Mouse (Mus musculus) stomach, postnatal 0 days (tissue): ENCODE results near the gene Aldh1a7. TPM values are rescaled to one million over a fixed set of nuclear protein-coding genes. Genes with fewer than 3 reads are reported as not detected.

Experiments used
- ATAC-seq: fragments of 200-750 bp; cut with Nextera tagmentation; 2 replicates; pipeline ENCODE4 v1.8.0; 2017; ENCODE audit not compliant: low FRiP score, low TSS enrichment
- DNase-seq: peaks from one replicate; pipeline ENCODE4 v3.0.0-alpha.2; 2016; ENCODE audit warnings: low spot score
- H3K27ac ChIP-seq: fragments of 300-500 bp; sonication (generic); replicated peaks from 2 replicates; pipeline ENCODE4 v1.5.1; 2014; ENCODE audit warnings: mild to moderate bottlenecking, control low read depth
- H3K27me3 ChIP-seq: fragments of 300-500 bp; sonication (generic); 2 replicates; pipeline ENCODE4 v1.6.1; 2014; ENCODE audit warnings: low read length; ENCODE audit not compliant: control insufficient read depth, insufficient read depth
- H3K36me3 ChIP-seq: fragments of 300-500 bp; sonication (generic); 2 replicates; pipeline ENCODE4 v1.6.1; 2014; ENCODE audit warnings: low read length, mixed read lengths; ENCODE audit not compliant: control insufficient read depth, insufficient read depth
- H3K4me1 ChIP-seq: fragments of 300-500 bp; sonication (generic); replicated peaks from 2 replicates; pipeline ENCODE4 v1.6.1; 2014; ENCODE audit warnings: antibody characterized with exemption; ENCODE audit not compliant: control insufficient read depth, insufficient read depth
- H3K4me2 ChIP-seq: fragments of 300-500 bp; sonication (generic); replicated peaks from 2 replicates; pipeline ENCODE4 v1.6.1; 2014; ENCODE audit warnings: low read depth, mild to moderate bottlenecking, control low read depth, moderate library complexity
- H3K4me3 ChIP-seq: fragments of 300-500 bp; sonication (generic); 2 replicates; pipeline ENCODE4 v1.5.1; 2014; ENCODE audit warnings: low read depth, low read length, control low read depth
- H3K9ac ChIP-seq: fragments of 300-500 bp; sonication (generic); 2 replicates; pipeline ENCODE4 v1.6.1; 2014; ENCODE audit warnings: mild to moderate bottlenecking, low read length, control low read depth, mixed read lengths
- H3K9me3 ChIP-seq: fragments of 300-500 bp; sonication (generic); 2 replicates; pipeline ENCODE4 v1.6.1; 2016; ENCODE audit warnings: low read length; ENCODE audit not compliant: control insufficient read depth
- CTCF ChIP-seq: IDR thresholded peaks from 2 replicates; pipeline ENCODE4 v1.5.1; 2016; ENCODE audit warnings: antibody characterized with exemption, low read depth, mild to moderate bottlenecking, moderate library complexity
- EP300 ChIP-seq: optimal IDR thresholded peaks from 2 replicates; pipeline ENCODE3; 2016; ENCODE audit warnings: antibody characterized with exemption
- WGBS: fragments of 180-500 bp; shearing (Covaris S2); extraction: QIAGEN DNeasy Blood & Tissue Kit; methylation state at CpG from one replicate; pipeline ENCODE4 v1.1.7; 2014; 5-methylcytosine and 5-hydroxymethylcytosine counted together
- polyA plus RNA-seq: library from polyadenylated mRNA; unstranded; fragments of >200 nt; fragmentation: Nextera tagmentation; extraction: Ambion mirVana; gene quantifications from 2 replicates; pipeline ENCODE4 v1.2.1, GENCODE M21; 2015

Gene Aldh1a7
- polyA plus RNA-seq, 1 experiment from 2014 or later = 118 TPM

DNA sequence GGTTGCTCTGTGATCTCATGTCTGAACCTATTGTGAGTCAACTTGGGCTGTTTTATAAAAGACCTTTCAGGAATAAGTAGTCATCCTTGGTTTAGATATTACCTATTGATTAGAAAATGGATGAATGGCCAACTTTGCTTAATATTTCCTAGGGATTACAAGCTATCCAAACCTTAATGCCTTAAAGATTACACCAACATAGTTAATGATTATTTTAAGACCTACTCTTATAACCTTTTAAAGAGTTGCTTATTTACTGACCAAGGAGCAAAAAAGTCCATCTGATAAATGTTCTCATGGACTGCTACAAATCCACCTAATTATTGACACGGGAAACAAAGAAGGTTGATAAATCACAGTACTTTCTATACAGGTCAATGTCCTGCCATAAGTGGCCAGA is 17.3 kb upstream of the Aldh1a7 start:
- Histone ChIP-seq H3K36me3 (no peaks in the 10 kb centered on the region), H3K4me2 (no peak overlapping the region), H3K4me3 (no peak overlapping the region), H3K27ac (no peak overlapping the region), H3K9ac (no peak overlapping the region), H3K27me3 (no peaks in the 10 kb centered on the region), H3K9me3 (no peaks in the 10 kb centered on the region), H3K4me1 (no peaks in the 10 kb centered on the region)
- 67% methylated on average over 1 of the region's 1 CpGs for WGBS
- TF ChIP-seq CTCF (no peak), EP300 (no peak)
- DNase-seq (no peak), ATAC-seq (no peak)

DNA sequence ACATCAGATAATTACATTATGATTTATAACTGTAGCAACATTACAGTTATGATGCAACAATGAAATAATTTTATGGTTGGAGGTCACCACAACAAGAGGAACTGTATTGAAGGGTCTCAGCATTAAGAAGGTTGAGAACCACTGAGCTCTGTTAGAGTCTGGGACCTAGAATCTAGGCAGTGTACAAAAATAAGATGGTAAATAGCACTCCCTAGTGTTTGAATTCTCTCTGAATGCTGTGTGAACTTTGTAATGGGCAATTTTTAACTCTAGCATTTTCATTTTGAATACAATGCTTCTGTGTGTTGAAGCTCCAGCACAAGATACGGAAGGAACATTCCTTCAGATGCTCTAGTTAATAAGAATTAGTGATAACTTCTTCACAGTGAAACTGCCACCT is 916 bp upstream of the Aldh1a7 start:
- no peaks in the 10 kb centered on the region for H3K9me3 ChIP-seq
- no peak overlapping the region for H3K4me2 ChIP-seq
- DNase-seq = no peak
- H3K4me1 ChIP-seq = no peaks in the 10 kb centered on the region
- no peak overlapping the region for H3K9ac ChIP-seq
- no peaks in the 10 kb centered on the region for H3K27me3 ChIP-seq
- TF ChIP-seq CTCF = peak; percentile 64
- no peak for TF ChIP-seq EP300
- H3K4me3 ChIP-seq = no peak overlapping the region
- no peaks in the 10 kb centered on the region for H3K36me3 ChIP-seq
- 91% methylated on average over 1 of the region's 1 CpGs for WGBS
- H3K27ac ChIP-seq = no peak overlapping the region
- no peak for ATAC-seq

DNA sequence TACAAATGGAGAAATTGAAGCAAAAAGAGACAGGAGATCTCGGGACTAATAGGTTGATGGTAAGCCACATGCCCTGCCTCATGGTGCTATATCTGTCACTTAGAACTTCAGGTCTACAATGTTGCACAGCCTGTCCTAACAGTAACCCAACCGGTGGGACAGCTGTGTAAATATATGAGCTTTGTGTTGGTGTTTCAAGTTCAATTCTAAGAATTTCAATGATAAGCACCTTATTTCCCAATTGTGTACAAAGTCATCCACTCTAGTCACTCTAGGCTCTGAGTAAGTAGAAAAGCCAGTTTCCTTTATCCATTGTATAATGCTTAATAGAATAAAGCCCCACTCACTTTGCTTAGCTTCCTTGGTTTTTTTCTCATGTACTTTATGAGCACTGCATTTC is 4.4 kb downstream of the Aldh1a7 start:
- ATAC-seq (peak; percentile 90), DNase-seq (peak; percentile 53)
- Histone ChIP-seq H3K4me3 (no peak overlapping the region), H3K9me3 (no peaks in the 10 kb centered on the region), H3K4me2 (peak overlapping the region; percentile 15; the same call in 1 of the 2 replicates), H3K4me1 (no peaks in the 10 kb centered on the region), H3K27ac (peak overlapping the region; percentile 31), H3K36me3 (no peaks in the 10 kb centered on the region), H3K27me3 (no peaks in the 10 kb centered on the region), H3K9ac (no peak overlapping the region)
- 54% methylated on average over 2 of the region's 2 CpGs for WGBS
- no peak for TF ChIP-seq CTCF
- TF ChIP-seq EP300 = peak; percentile 92

DNA sequence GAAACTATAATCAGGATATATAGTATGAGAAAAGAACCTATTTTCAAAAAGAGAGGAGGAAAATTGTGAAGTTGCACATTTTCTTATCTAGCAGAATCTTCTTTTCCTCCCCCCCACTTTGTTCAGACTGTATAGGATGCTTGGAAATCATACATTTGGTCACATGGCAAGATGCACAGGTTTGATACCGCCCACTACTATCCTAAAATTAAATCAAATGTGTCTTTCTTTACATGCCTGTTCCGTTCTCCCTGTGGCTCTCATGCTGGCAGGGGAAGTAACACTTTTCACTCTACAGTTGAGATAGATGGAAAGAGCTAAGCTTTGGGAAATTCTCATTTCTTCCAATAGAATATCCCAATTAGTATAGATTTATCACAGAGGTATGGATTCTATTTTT is 7.1 kb downstream of the Aldh1a7 start:
- Histone ChIP-seq H3K36me3 (no peaks in the 10 kb centered on the region), H3K4me1 (no peaks in the 10 kb centered on the region), H3K4me3 (no peak overlapping the region), H3K27ac (no peak overlapping the region), H3K27me3 (no peaks in the 10 kb centered on the region), H3K9me3 (no peaks in the 10 kb centered on the region), H3K9ac (no peak overlapping the region), H3K4me2 (no peak overlapping the region)
- WGBS = 82% methylated on average over 2 of the region's 2 CpGs
- no peak for TF ChIP-seq CTCF
- TF ChIP-seq EP300 = no peak
- DNase-seq (no peak), ATAC-seq (no peak)

DNA sequence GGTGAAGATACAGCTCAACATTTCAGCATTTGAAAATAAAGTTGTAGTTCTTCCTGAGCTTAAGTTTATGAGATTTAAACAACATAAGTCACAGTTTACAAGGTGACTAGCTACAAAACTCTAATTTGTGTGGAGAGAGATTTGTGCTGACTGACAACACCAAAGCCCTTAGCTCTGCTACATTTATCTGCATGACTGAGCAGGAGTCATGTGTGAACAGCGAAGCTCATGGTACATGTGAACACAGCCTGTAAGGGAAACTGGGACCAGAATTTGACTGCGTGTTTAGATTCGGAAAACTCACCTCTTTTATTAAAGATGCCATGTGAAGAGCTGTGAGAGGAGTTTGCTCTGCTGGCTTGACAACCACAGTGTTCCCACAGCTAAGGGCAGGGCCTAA is 11.7 kb downstream of the Aldh1a7 start:
- ATAC-seq (no peak), DNase-seq (no peak)
- Histone ChIP-seq H3K36me3 (no peaks in the 10 kb centered on the region), H3K4me1 (no peaks in the 10 kb centered on the region), H3K9me3 (no peaks in the 10 kb centered on the region), H3K9ac (no peak overlapping the region), H3K4me3 (no peak overlapping the region), H3K4me2 (no peak overlapping the region), H3K27ac (no peak overlapping the region), H3K27me3 (no peaks in the 10 kb centered on the region)
- TF ChIP-seq EP300 = no peak
- no peak for TF ChIP-seq CTCF
- whole genome bisulfite sequencing = 95% methylated on average over 3 of the region's 3 CpGs

DNA sequence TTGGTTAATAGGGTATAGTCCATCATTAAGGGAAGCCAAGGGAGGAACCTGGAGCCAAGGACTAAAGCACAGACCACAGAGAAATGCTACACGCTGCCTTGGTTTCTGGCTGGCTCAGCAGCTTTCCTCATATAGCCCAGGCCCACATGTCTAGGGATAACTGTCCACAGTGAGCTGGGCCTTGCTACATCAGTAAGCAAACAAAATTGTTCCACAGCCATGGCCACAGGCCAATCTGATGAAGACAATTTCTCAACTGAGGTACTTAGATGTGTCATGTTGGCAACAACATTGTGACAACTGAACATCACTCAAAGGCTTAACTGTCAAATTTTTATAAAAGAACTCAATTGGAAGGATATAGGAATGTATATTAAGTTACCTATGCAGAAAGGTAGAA is 12.3 kb downstream of the Aldh1a7 start:
- TF ChIP-seq EP300 (no peak), CTCF (no peak)

More for the DNA sequence above, 12.3 kb downstream of the Aldh1a7 start:
- Histone ChIP-seq H3K27me3 (no peaks in the 10 kb centered on the region), H3K36me3 (no peaks in the 10 kb centered on the region), H3K4me3 (no peak overlapping the region), H3K4me2 (no peak overlapping the region), H3K9me3 (no peaks in the 10 kb centered on the region), H3K9ac (no peak overlapping the region), H3K27ac (no peak overlapping the region), H3K4me1 (no peaks in the 10 kb centered on the region)
- WGBS = 80% methylated on average over 1 of the region's 1 CpGs
- no peak for ATAC-seq
- DNase-seq = no peak
